ENCODE assay signal across 23 mouse cellular contexts in the genomic region with DNA sequence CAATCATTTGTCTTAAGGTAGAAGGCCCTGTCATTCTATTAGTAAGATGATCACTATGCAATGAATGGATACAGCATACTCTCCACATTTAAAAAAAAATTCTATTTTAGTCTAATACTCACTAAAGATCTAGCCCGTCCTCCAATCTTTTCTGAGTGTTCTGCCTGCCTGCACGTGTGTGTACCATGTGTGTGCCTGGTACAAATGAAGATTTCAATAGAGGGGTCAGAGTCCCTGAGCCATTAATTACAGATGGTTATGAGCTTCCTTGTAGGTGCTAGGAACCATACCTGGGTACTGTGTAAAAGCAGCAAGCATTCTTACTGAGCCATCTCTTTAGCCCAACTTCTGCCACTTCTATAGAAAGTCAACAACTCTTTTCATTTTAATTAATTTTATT.
"Had no signal": no experiment of that assay in that cellular context is flagged by ENCODE, and none has a peak within 500 bp of the region (broad histone marks: within the 10 kb centered on the region; RNA-seq: fewer than 3 reads in every experiment).

No protein-coding gene starts in this region.

- H3K9ac ChIP-seq: forebrain, embryonic 15.5 days; forebrain, postnatal 0 days; hindbrain, embryonic 13.5 days; hindbrain, embryonic 15.5 days; kidney, embryonic 15.5 days; limb, embryonic 13.5 days; limb, embryonic 15.5 days; liver, embryonic 15.5 days had no signal

- H3K36me3 ChIP-seq: forebrain, embryonic 15.5 days; hindbrain, embryonic 15.5 days; liver, embryonic 13.5 days had no signal

- DNase-seq: forebrain, postnatal 0 days; gastrocnemius, postnatal 14 days; gastrocnemius, postnatal 36 days; kidney, adult 11 months; kidney, adult 2 months; kidney, adult 9 months; kidney, postnatal 14 days; kidney, postnatal 36 days; layer of hippocampus, adult 9-11 months; layer of hippocampus, postnatal 36 days; left cerebral cortex, postnatal 4 days; liver, embryonic 13.5 days had no signal

- H3K27ac ChIP-seq: forebrain, embryonic 15.5 days; hindbrain, embryonic 13.5 days; hindbrain, embryonic 15.5 days; hindbrain, postnatal 0 days; kidney, embryonic 15.5 days; kidney, postnatal 0 days; limb, embryonic 13.5 days; limb, embryonic 15.5 days; liver, embryonic 15.5 days had no signal

- H3K9me3 ChIP-seq: forebrain, embryonic 15.5 days; hindbrain, embryonic 13.5 days; hindbrain, embryonic 15.5 days; kidney, embryonic 15.5 days; limb, embryonic 13.5 days; limb, embryonic 15.5 days; liver, embryonic 13.5 days; liver, embryonic 15.5 days had no signal

- H3K27me3 ChIP-seq: forebrain, embryonic 15.5 days; hindbrain, embryonic 13.5 days; hindbrain, embryonic 15.5 days; kidney, embryonic 15.5 days; limb, embryonic 13.5 days; limb, embryonic 15.5 days; liver, embryonic 13.5 days; liver, embryonic 15.5 days had no signal

- H3K4me2 ChIP-seq: forebrain, embryonic 15.5 days; hindbrain, embryonic 13.5 days; hindbrain, embryonic 15.5 days; kidney, embryonic 15.5 days; limb, embryonic 13.5 days; limb, embryonic 15.5 days; liver, embryonic 11.5 days; liver, embryonic 13.5 days; liver, embryonic 15.5 days had no signal

- ATAC-seq: forebrain, embryonic 15.5 days; forebrain, postnatal 0 days; hindbrain, postnatal 0 days; intestine, embryonic 16.5 days had no signal

- H3K4me1 ChIP-seq: forebrain, embryonic 15.5 days had no signal

- H3K4me3 ChIP-seq: forebrain, embryonic 15.5 days; hindbrain, embryonic 13.5 days; hindbrain, embryonic 15.5 days; kidney, embryonic 15.5 days; limb, embryonic 13.5 days; limb, embryonic 15.5 days; liver, embryonic 13.5 days; liver, embryonic 15.5 days had no signal
